Mouse (Mus musculus) adrenal gland, postnatal 10 days (tissue): ENCODE data around the gene Pip5k1b. TPM values are rescaled to one million over a fixed set of nuclear protein-coding genes. Genes with fewer than 3 reads are reported as not detected.
"Not testable (repeated sequence)": the region's sequence is repeated elsewhere in the genome, so short reads cannot be mapped to it uniquely, and the experiment has no call there.

Experiments
- DNase-seq: peaks from one replicate; pipeline ENCODE4 v3.0.0; 2021; ENCODE audit warnings: mixed read lengths
- long read RNA-seq, 2 experiments: library from polyadenylated mRNA; stranded (forward); transcript quantifications; one replicate each; pipeline ENCODE4 v2.0.0; 2021
- total RNA-seq, 2 experiments: library from RNA; stranded (reverse); gene quantifications; 2 replicates each; pipeline ENCODE4 v1.2.3; 2021

Gene Pip5k1b
- total RNA-seq: 10 to 100 TPM; 18.8 to 20.0 TPM
- long read RNA-seq, experiment 1, transcript Pip5k1b-201 (15 exons, 2,573 nt): major isoform, 7 of 12 reads
- long read RNA-seq, experiment 1, partial matches to known transcripts: 4 of 12 reads
- long read RNA-seq, experiment 1, other reads (novel, unspliced or antisense): 1 of 12 reads
- long read RNA-seq, experiment 2, transcript Pip5k1b-201 (15 exons, 2,573 nt): major isoform, 9 of 14 reads
- long read RNA-seq, experiment 2, partial matches to known transcripts: 1 of 14 reads
- long read RNA-seq, experiment 2, other reads (novel, unspliced or antisense): 4 of 14 reads

DNA sequence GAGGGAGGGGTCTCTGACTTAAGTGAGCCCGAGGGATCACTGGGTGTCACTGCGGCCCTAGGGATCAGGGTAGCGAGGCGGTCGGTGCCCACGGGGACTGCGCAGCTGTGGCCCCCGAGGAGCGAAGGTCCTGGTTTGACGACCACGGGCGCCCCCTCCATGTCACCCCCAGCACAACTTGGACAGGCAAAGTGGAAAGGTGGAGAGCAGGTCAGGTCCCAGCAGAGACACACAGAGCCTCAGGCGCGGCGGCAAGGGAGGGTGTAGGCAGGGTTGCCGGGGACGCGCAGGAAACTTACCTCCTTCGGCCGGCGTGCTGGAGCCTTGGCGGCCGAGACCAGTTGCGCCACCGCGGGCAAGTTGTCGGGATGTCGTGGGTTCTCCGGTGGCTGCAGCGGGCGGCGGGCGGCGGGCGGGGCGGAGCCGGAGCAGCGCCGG, at the start of gene Pip5k1b:
Gene Pip5k1b, minus strand, starts transcription at position 407 of the 438 bp plus-strand sequence.
- DNase-seq: peak; percentile 71

DNA sequence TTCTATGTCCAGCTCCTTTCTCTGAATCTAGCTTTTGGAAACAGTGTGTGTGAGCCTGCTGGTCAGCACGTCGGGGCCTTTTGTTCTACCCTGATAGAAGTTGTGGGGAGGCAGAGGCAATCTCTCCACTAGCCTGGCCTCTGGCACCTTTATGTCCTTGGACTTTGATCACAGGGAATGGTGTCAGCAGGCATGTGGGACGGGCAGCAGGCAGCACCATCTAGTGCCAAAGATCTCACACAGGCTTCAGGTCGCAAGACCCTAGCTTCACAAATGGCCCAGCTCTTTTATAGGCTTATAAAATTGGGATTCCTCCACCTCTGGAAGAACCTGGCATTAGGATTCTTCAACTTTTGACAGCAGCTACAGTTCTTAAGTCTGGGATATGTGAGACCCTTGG, 48.4 kb upstream of the Pip5k1b start:
- no peak for DNase-seq

DNA sequence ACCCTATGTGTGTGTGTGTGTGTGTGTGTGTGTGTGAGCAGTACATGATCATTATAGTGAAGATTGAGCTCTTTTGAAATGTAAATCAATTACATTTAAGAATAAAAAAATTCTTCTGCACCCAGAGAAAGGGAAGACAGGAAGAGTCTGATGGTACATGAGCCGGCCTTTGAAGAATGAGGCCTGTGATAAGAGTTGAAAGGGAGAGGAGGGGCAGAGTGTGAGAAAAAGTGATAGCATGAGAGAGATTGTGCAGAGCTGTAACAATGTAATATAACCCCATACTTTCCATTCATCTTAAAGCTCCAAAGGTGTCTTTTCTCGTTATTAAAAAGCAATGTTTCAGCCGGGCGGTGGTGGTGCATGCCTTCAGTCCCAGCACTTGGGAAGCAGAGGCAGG, 47.8 kb upstream of the Pip5k1b start:
- DNase-seq: no peak

DNA sequence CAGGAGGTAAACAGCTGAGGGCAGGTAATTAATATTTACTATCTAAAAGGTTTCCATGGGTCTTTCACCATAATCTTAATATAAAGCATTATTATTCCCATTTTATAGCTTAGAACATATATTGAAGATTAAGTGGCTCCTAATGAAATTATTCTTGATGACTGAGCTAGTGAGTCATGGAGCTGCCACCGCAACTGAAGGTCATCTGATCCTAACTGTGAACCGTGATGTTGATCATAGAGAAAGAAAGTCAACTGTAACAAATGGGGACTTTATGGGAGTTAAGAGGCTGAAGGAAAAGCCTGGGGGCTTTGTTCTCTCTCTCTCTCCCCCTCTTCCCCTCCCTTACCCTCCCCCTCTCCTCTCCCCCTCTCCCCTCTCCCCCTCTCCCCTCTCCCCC, 31.1 kb upstream of the Pip5k1b start:
- no peak for DNase-seq

DNA sequence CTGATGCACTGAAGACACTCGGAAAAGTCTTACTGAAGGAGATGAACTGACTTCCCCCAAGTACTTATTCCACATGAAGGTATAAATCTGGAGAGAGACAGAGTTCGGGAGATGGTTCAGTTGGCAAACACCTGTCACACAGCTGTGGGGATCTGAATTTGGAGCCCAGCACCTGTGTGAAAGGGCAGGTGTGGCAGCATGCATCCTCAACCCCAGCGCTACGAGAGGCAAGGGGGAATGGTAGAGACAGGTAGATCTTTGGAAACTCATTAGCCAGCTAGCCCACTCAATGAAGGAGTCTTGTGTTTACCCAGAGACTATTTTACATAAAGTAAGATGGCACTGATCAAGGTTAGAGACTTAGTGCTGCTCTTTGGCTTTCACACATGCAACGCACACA, 29.5 kb upstream of the Pip5k1b start:
- DNase-seq: no peak

DNA sequence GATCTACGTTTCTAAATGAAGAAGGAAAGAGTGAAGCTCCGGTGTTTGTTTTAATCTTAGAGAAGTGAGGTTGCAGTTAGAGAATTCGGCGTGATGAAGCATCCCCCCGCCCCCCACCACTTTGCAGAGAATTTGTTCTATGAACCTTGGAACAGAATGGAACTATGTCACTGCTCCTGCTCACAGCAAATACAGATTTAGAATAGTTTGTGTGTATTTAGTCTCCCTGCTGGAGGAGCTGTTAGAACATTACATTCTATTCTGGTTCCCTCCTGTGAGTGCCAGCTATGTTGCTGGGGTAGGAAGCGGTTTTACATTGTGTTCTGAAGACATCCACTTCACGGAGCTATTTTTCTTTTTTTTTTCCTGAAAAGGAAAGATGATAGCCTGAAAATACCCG, 28.3 kb upstream of the Pip5k1b start:
- no peak for DNase-seq

DNA sequence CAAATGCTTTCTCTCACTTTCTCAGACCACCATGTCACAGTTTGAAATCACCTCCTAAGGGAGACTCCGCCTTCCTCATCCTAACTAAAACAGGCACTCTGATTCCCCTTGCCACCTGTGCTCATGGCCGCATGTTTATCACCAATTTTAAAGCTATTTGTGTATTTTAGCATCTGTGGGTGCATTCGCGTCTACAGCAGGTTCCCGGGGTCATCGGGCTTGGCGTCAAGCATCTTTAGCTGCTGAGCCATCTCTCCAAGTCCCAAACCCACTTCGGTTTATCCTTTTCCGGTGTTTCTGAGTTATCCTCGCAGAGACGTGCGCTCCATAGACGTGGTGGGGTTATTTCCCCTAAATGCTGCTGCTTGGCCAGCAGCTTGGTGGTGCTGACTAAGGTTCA, 20.5 kb upstream of the Pip5k1b start:
- no peak for DNase-seq

DNA sequence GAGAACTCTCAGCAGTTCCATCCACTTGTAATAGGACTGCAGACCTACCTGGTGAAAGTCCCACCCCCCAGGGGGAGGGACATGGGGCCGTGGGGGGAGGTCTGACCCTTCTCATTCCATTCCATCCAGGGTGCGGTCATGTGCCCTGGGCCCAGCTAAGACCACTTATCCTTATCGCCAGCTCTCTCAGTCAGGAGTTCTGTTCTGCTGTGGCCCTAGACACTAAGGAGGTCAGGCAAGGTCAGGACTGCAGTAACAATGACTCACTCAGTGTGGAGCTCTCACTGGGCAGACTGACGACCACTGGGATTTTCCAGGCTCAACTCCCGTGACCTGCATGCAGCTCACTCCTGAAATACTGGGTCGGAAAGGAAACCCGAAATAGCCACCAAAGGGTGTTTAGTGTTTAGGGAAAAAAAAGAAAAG, 16.1 kb upstream of the Pip5k1b start:
- peak; percentile 16 for DNase-seq

DNA sequence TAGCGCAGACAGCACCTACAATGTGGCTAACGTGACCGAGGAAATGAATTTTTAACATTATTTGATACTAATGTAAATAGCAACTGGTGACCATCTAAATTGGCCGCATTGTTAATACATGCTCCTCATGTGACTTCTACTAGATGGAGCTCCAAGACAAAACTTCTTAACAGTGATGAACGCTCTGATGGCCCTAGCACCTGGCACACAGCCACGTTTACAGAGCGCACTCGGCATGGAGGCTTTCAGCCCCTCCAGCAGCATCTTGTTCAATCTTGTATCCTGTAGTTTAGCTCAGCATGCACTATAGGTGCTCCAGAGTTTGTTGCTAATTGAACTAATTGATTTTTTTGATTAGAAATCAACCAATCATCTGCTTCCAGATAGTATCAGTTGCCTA, 15.3 kb upstream of the Pip5k1b start:
- no peak for DNase-seq

DNA sequence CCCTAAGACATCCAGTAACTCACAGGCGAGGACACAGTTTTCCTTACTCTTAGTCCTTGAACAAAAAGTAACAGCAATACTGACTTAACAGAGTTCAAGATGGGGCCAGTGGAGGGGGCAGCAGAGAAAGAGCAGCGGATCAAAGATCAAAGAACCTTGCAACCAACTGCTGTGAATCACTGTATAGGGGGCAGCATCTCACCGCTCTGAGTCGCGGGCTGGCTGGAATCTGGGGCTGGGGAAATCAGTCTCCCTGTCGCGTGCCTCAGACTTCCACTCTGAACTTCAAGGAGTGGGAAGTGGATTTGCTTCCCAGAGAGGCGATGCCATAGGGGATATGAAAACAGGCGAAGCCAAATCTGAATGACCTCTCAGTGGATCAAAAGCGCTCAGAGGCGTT, 1.8 kb upstream of the Pip5k1b start:
- peak; percentile 52 for DNase-seq

DNA sequence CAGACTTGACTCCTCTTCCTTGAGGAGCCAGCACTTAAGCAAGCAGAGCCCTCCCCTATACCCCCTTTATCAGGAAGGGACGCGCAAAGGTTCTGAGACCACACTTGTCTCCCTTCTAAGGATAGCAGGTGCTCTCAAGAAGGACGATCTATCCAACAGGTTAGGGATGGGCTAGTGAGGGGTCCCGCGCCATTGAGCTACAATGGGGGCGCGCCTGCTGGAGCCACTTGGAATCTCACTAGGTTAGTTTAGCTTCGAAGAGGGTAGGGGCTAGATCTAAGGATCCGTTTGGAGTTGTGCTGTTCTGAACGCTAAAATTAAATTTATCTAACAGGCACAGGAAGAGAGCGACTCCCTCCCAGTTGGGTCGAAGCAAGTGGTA, 904 bp upstream of the Pip5k1b start:
- no peak for DNase-seq

DNA sequence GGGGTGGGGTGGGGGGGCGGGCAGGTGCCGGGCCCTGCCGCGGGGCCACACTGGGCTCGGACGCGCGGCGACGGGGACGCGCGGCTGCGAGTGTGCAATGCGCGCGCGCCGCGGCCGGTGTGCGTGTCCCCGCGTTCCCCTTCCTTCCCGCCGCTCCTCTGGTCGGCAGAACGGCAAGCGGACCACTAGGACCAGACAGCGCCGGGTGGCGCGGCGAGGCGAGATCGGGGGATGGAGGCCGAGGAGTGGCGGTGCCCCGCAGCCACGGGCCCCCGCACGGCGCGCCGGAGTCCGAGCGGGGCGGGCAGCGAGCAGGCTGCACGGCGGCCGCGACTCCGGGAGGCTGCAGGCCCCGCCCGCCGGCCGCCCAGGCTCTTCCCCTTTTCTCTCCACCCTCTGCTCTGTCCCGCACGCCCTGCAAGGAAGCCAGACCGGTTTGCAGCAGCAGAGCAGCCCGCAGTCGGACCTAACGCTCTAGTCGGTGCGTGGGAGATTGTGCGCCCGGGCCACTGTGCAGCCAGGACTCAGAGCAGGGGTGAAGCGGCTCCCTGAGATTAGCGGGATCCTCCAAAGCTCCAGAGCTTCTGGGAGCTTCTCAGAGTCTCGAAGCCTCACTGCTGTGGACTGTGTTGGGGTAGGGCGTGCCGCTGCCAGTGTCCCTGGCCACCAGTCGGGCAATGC, 372 bp upstream of the Pip5k1b start:
- peak; percentile 83 for DNase-seq

DNA sequence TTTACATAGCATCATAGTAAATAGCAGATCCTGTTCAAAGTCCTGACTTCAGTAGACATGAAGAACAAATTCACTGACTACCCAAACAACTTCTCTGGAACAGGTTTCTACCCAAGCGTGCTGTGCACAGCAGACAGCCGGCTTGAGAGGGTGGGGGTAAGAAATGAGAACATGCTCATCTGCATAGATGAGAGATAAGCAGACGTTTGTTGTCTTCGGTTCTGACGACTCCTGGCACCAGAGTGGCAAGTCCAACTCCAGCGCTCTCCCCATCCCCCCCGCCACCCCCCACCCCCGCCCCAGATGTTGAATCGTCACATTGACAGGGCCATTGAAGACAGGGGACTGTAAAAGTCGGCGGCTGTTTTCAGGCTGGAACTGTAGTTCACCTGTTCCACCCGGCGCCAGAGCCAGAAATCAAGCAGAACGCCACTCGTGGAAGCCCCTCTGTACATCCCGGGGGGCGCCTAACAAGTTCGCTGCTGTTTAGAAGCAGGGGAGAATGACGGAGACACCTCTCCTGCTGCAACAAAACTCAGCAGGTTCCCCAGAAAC, 684 bp downstream of the Pip5k1b start:
- DNase-seq: peak; percentile 25

DNA sequence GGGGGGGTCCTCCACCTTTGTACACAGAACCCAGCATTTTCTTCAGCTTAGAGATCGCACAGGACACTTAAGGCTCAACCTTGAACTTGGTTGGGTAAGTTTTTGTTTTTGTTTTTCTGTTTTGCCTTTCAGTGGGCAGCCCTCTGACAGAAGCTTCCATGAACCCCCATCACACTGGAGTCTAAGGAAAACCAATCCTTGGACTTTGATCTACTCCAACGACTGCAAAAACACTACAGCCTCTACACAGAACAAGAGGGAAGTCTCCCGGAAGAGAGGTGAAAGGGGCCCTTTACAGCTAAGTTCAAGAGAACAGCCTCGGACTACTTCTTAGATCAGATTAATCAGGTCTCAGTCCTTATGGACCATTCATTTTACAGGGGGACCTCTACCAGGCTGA, 1.2 kb downstream of the Pip5k1b start:
- DNase-seq: no peak

DNA sequence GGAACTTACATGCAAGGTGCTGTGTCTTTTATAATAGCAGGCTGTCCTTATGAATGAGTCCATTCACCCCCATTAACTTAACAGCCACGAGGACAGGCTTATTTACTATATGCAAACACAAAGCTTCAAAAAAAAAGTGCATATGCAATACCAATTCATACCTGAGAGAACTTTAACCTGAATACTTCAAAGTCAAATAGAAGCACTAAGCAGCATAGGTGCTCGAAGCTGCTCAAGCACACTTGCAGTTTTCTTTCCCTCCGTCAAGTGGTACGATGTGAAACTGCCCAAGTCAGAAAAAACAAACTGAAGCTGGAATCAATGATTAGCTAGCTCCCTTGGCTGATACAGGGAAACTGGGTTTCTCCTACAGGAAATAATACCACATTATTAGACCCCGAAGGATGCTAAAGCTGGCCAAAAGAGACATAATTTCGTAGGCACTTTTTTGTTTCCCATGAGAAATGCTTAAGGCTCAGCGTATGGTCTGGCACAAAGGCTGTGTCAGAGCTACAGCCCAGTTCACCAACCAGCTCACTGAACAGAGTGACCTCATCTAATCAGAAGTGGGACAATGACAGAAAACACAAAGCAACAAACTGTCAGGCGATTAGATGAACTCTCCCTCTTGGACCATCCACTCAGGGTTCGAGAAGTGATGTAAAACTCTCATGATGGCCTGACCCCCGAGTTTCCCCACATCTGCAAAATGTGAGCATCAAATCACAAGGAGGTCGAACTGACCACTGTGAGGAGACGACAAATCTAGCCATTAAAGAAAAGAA, 2.2 kb downstream of the Pip5k1b start:
- DNase-seq: no peak

DNA sequence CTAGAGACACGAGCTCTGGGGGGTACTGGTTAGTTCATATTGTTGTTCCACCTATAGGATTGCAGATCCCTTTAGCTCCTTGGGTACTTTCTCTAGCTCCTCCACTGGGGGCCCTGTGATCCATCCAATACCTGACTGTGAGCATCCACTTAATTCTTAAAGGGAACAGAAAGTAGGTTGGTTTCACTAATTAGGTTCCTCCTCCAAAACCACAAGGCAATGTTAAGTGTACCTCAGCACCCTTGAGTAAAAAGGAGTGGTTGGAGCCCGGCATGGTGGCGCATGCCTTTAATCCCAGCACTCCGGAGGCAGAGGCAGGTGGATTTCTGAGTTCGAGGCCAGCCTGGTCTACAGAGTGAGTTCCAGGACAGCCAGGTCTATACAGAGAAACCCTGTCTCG, 3.0 kb downstream of the Pip5k1b start:
- DNase-seq: not testable (repeated sequence)

DNA sequence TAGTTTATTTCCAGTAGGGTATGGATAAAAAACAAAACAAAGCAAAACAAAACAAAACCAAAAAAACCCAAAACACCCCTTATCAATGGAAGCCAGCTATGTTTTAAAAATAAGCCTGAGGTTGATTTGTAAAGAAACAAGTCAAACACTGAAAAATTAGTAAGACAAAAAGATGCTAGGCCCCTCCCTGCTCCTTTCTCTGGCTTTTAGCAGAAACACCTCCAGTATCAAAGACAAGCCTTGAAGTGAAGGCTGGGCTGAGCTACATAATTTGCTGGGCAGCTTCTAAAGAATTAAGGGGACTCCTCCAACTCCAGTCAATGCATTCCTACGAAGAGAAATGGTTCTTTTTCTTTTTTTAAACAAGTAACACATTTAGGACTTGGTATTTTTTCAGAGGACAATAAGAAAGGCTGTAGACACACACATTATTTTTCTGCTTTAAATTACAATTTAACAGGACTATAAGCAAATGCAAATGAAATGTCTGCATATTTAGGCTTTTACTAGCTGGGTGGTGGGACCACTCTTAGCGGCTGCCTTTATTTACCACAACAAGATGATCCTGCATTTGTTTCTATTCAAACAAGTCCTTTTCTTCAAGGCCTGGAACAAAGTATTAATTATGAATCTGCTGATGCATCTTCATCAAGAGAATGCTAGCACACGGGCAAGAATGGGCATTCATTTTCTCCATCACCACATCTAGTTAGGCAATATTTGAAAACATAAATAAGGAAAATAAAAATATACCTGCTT, 4.3 kb downstream of the Pip5k1b start:
- DNase-seq: no peak

DNA sequence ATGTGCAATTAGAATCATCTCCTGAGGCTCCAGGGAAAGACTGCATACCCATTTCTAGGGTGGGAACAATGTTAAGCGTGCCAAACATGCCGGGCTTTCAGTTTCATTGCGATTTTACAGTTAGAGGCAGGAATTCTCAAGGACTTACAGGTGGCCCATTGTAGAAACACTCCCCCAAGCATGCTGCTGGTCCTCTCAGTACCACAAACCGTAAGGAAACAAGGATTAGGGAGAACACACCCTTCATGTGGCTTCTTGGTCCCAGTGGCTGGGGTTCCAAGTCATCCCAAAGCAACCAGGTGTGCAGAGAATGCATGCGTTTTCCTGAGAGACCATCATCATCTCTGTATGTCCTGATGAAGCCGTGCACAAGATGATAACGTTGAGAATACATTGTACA, 4.9 kb downstream of the Pip5k1b start:
- no peak for DNase-seq

DNA sequence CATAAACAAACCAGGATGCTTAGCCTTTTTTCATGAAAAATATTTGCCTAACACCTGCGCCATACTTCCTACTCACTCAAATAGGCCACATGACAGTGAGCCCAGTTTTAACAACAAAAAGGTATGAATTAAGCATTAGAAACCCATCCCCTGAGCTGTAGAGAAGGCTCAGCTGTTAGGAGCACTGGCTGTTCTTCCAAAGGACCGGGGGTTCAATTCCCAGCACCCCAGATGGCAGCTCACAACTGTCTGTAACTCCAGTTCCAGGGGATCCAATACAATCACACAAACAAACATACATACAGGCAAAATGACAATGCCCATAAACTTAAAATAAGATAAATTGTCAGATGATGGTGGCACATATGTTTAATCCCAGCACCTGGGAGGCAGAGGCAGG, 5.7 kb downstream of the Pip5k1b start:
- DNase-seq: no peak

DNA sequence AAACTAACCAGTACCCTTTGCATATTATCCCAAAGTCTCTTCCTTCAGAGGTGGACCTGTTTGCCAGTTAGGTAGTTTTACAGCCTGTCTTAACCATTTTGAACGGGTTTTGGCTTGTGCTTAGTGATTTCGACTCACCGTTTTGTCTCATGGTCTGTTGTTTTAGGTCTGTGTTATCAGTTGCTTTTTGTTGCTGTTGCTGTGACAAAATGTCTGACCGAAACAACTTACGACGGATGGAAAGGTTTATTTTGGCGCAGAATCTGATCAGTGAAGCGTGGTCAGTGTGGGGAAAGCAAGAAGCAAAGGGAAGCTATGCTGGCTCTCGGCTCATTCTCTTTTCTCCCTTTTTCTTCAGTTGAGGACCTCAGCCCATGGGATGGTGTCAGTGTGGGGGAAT, 7.3 kb downstream of the Pip5k1b start:
- no peak for DNase-seq

DNA sequence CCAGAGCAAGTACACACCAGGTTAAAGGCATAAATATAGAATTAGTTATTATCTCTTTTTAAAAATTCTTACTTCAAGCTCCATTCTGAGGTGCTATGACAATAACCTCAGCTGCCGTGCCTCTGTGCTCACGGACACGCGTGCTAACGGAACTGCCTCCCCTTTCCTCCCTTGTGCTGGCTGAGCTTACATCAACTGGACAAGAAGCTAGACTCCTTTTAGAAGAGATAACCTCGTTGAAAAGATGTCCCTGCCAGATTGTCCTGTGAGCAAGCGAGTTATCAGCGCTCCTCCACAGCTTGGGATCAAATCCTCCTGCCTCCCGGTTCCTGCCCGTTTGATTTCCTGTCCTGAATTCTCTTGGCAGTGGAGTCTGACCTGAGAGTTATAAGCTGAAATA, 9.5 kb downstream of the Pip5k1b start:
- no peak for DNase-seq
